Comparison of ENCODE assay signal across 14 mouse cellular contexts in genomic region chr12:113184945-113185344, GRCm38 (mm10). TPM values are rescaled to one million over a fixed set of nuclear protein-coding genes. Genes with fewer than 3 reads are reported as not detected.
DNase-seq lines count a peak whose midpoint lies in the region; ATAC-seq and TF ChIP-seq lines count a peak whose summit lies in the region.
"Had no signal": no experiment of that assay in that cellular context is flagged by ENCODE, and none has a peak within 500 bp of the region (broad histone marks: within the 10 kb centered on the region; RNA-seq: fewer than 3 reads in every experiment).

No protein-coding gene starts in this region.

- no peak overlapping the region for H3K4me3 ChIP-seq in heart, embryonic 11.5 days (ENCODE audit: low read depth, low read length)
- H3K4me3 ChIP-seq in hindbrain, embryonic 16.5 days (ENCODE audit: low read length) = no peak overlapping the region
- H3K4me3 ChIP-seq in midbrain, postnatal 0 days (ENCODE audit: low read depth, low read length) = peak overlapping the region; percentile 69; the same call in 1 of the 2 replicates

- H3K4me1 ChIP-seq in heart, embryonic 11.5 days (ENCODE audit: control insufficient read depth, insufficient read depth, low read length) = peaks cover 14% of the 10 kb centered on the region
- peaks cover 26% of the 10 kb centered on the region for H3K4me1 ChIP-seq in hindbrain, embryonic 16.5 days (ENCODE audit: control insufficient read depth, insufficient read depth, low read depth, low read length)
- peaks cover 11% of the 10 kb centered on the region for H3K4me1 ChIP-seq in midbrain, postnatal 0 days (ENCODE audit: insufficient read depth, low read length)

- H3K27ac ChIP-seq in heart, embryonic 11.5 days (ENCODE audit: low read depth, low read length) = no peak overlapping the region
- peak overlapping the region; percentile 49; the same call in 1 of the 2 replicates for H3K27ac ChIP-seq in hindbrain, embryonic 16.5 days (ENCODE audit: low read depth, low read length)
- H3K27ac ChIP-seq in midbrain, postnatal 0 days (ENCODE audit: low read depth, low read length) = no peak overlapping the region

- H3K36me3 ChIP-seq in heart, embryonic 11.5 days (ENCODE audit: control insufficient read depth, insufficient read depth, low read length) = no peaks in the 10 kb centered on the region
- peaks cover 16% of the 10 kb centered on the region for H3K36me3 ChIP-seq in hindbrain, embryonic 16.5 days (ENCODE audit: control insufficient read depth, insufficient read depth, low read length)
- peaks cover 17% of the 10 kb centered on the region for H3K36me3 ChIP-seq in midbrain, postnatal 0 days (ENCODE audit: insufficient read depth, low read length)

- ATAC-seq in heart, embryonic 11.5 days (replicated peaks; ENCODE audit: insufficient number of reproducible peaks, low FRiP score, low TSS enrichment) = no peak
- ATAC-seq in hindbrain, embryonic 16.5 days = no peak
- ATAC-seq in midbrain, postnatal 0 days (ENCODE audit: low FRiP score) = no peak
- ATAC-seq in megakaryocyte-erythroid progenitor cell, adult 5-6 weeks (replicated peaks; ENCODE audit: low FRiP score, low TSS enrichment, poor library complexity, severe bottlenecking) = no peak

- peak overlapping the region; percentile 93; the same call in 1 of the 2 replicates for H3K4me2 ChIP-seq in heart, embryonic 11.5 days
- H3K4me2 ChIP-seq in hindbrain, embryonic 16.5 days (ENCODE audit: low read length) = peak overlapping the region; percentile 96
- peak overlapping the region; percentile 95 for H3K4me2 ChIP-seq in midbrain, postnatal 0 days (ENCODE audit: low read depth, low read length, poor library complexity, severe bottlenecking)

- DNase-seq in heart, postnatal 4 days = no peak
- peak; percentile 20 for DNase-seq in thymus, postnatal 0 days (ENCODE audit: low spot score)
- no peak for DNase-seq in thymus, postnatal 14 days
- no peak for DNase-seq in midbrain, postnatal 0 days (ENCODE audit: low spot score)
- DNase-seq in ovary, postnatal 36 days (ENCODE audit: low spot score) = no peak
- DNase-seq: heart, adult 11 months; kidney, adult 2 months; layer of hippocampus, adult 9-11 months; lung, adult 2 months had no signal

- no peak for TF ChIP-seq CTCF in midbrain, postnatal 0 days (IDR thresholded peaks at IDR 0.05)

- H3K9ac ChIP-seq in heart, embryonic 11.5 days (ENCODE audit: low read depth, low read length) = no peak overlapping the region
- peak overlapping the region; percentile 95 for H3K9ac ChIP-seq in hindbrain, embryonic 16.5 days (ENCODE audit: low read depth, low read length)
- no peak overlapping the region; the same call in 1 of the 2 replicates for H3K9ac ChIP-seq in midbrain, postnatal 0 days (replicated peaks; ENCODE audit: low read length, poor library complexity, severe bottlenecking)

- peaks cover 46% of the 10 kb centered on the region for H3K27me3 ChIP-seq in heart, embryonic 11.5 days (ENCODE audit: control insufficient read depth, insufficient read depth, low read length)
- no peaks in the 10 kb centered on the region for H3K27me3 ChIP-seq in hindbrain, embryonic 16.5 days (replicated peaks; ENCODE audit: control insufficient read depth, insufficient read depth, low read length)
- H3K27me3 ChIP-seq in midbrain, postnatal 0 days (ENCODE audit: insufficient read depth, low read length) = no peaks in the 10 kb centered on the region

- H3K9me3 ChIP-seq in heart, embryonic 11.5 days (replicated peaks; ENCODE audit: control insufficient read depth, low read length) = no peaks in the 10 kb centered on the region
- H3K9me3 ChIP-seq in hindbrain, embryonic 16.5 days (ENCODE audit: control insufficient read depth, low read length) = peaks cover 4% of the 10 kb centered on the region
- no peaks in the 10 kb centered on the region for H3K9me3 ChIP-seq in midbrain, postnatal 0 days (ENCODE audit: low read length)

- WGBS in heart, embryonic 11.5 days (ENCODE audit: insufficient replicate concordance) = 53% methylated on average over 5 of the region's 5 CpGs
- 64% methylated on average over 5 of the region's 5 CpGs for WGBS in hindbrain, embryonic 16.5 days
- 62% methylated on average over 5 of the region's 5 CpGs for WGBS in midbrain, postnatal 0 days

RNA-seq across cellular contexts. Expression of gene Tmem121, which starts 0.8 kb away (rescaled TPM):
- 1.00 and 1.5 TPM in 2 replicates for polyA plus RNA-seq in heart, embryonic 11.5 days (2014; fragmentation: Nextera tagmentation; extraction: Ambion mirVana)
- total RNA-seq in heart, postnatal 4 days (2021) = 1 to 10 TPM; 1.4 to 1.5 TPM
- 35.5 and 37.2 TPM in 2 replicates for polyA plus RNA-seq in thymus, postnatal 0 days (2015; fragmentation: Nextera tagmentation; extraction: Ambion mirVana)
- 50.8 and 52.2 TPM in 2 replicates for polyA plus RNA-seq in hindbrain, embryonic 16.5 days (2015; fragmentation: Nextera tagmentation; extraction: Ambion mirVana)
- total RNA-seq in midbrain, postnatal 0 days (2014; rRNA removed) = 80.8 and 89.1 TPM in 2 replicates
- 63.6 and 67.5 TPM in 2 replicates for polyA plus RNA-seq in midbrain, postnatal 0 days (2015; fragmentation: Nextera tagmentation; extraction: Ambion mirVana)
- 0.22 and 0.74 TPM in 2 replicates for total RNA-seq in megakaryocyte-erythroid progenitor cell, adult 5-6 weeks (2014; fragmentation: Nextera tagmentation)
- not detected in 2 replicates for total RNA-seq in megakaryocyte-erythroid progenitor cell, adult 5-6 weeks (2017)
- total RNA-seq: CH12.LX; common myeloid progenitor, adult 5-6 weeks had no signal

RNA-seq across cellular contexts. Expression of gene Tedc1, which starts 28.7 kb away (rescaled TPM):
- 15.8 and 16.6 TPM in 2 replicates for polyA plus RNA-seq in heart, embryonic 11.5 days (2014; fragmentation: Nextera tagmentation; extraction: Ambion mirVana)
- total RNA-seq in heart, postnatal 4 days (2021) = 10 to 100 TPM in 1 of 2 experiments, 1 to 10 TPM in 1; 9.4 to 10.3 TPM
- 49.4 and 71.1 TPM in 2 replicates for polyA plus RNA-seq in thymus, postnatal 0 days (2015; fragmentation: Nextera tagmentation; extraction: Ambion mirVana)
- polyA plus RNA-seq in hindbrain, embryonic 16.5 days (2015; fragmentation: Nextera tagmentation; extraction: Ambion mirVana) = 14.5 and 18.3 TPM in 2 replicates
- 4.3 and 17.0 TPM in 2 replicates for total RNA-seq in midbrain, postnatal 0 days (2014; rRNA removed)
- polyA plus RNA-seq in midbrain, postnatal 0 days (2015; fragmentation: Nextera tagmentation; extraction: Ambion mirVana) = 8.8 and 8.9 TPM in 2 replicates
- total RNA-seq in megakaryocyte-erythroid progenitor cell, adult 5-6 weeks (2014; fragmentation: Nextera tagmentation) = 13.5 and 29.1 TPM in 2 replicates
- 10.7 and 15.7 TPM in 2 replicates for total RNA-seq in megakaryocyte-erythroid progenitor cell, adult 5-6 weeks (2017)

RNA-seq across cellular contexts. Expression of gene Crip1, which starts 38.8 kb away (rescaled TPM):
- 525 and 533 TPM in 2 replicates for polyA plus RNA-seq in heart, embryonic 11.5 days (2014; fragmentation: Nextera tagmentation; extraction: Ambion mirVana)
- total RNA-seq in heart, postnatal 4 days (2021) = 100 to 1,000 TPM; 301 to 312 TPM
- polyA plus RNA-seq in thymus, postnatal 0 days (2015; fragmentation: Nextera tagmentation; extraction: Ambion mirVana) = 2,725 and 3,094 TPM in 2 replicates
- 29.8 and 40.7 TPM in 2 replicates for polyA plus RNA-seq in hindbrain, embryonic 16.5 days (2015; fragmentation: Nextera tagmentation; extraction: Ambion mirVana)
- total RNA-seq in midbrain, postnatal 0 days (2014; rRNA removed) = 2.5 and 3.9 TPM in 2 replicates
- 25.0 and 26.0 TPM in 2 replicates for polyA plus RNA-seq in midbrain, postnatal 0 days (2015; fragmentation: Nextera tagmentation; extraction: Ambion mirVana)
- total RNA-seq in megakaryocyte-erythroid progenitor cell, adult 5-6 weeks (2014; fragmentation: Nextera tagmentation) = 248 and 286 TPM in 2 replicates
- total RNA-seq in megakaryocyte-erythroid progenitor cell, adult 5-6 weeks (2017) = 191 and 258 TPM in 2 replicates

RNA-seq across cellular contexts. Expression of gene Crip2, which starts 44.9 kb away (rescaled TPM):
- 1,118 and 1,169 TPM in 2 replicates for polyA plus RNA-seq in heart, embryonic 11.5 days (2014; fragmentation: Nextera tagmentation; extraction: Ambion mirVana)
- total RNA-seq in heart, postnatal 4 days (2021) = 1,000 to 10,000 TPM; 1,189 to 1,285 TPM
- 113 and 122 TPM in 2 replicates for polyA plus RNA-seq in thymus, postnatal 0 days (2015; fragmentation: Nextera tagmentation; extraction: Ambion mirVana)
- 342 and 346 TPM in 2 replicates for polyA plus RNA-seq in hindbrain, embryonic 16.5 days (2015; fragmentation: Nextera tagmentation; extraction: Ambion mirVana)
- 147 and 185 TPM in 2 replicates for total RNA-seq in midbrain, postnatal 0 days (2014; rRNA removed)
- polyA plus RNA-seq in midbrain, postnatal 0 days (2015; fragmentation: Nextera tagmentation; extraction: Ambion mirVana) = 317 and 336 TPM in 2 replicates
- 26.1 and 45.9 TPM in 2 replicates for total RNA-seq in megakaryocyte-erythroid progenitor cell, adult 5-6 weeks (2014; fragmentation: Nextera tagmentation)
- 11.6 and 18.2 TPM in 2 replicates for total RNA-seq in megakaryocyte-erythroid progenitor cell, adult 5-6 weeks (2017)

Comparison
In these comparisons a context has a peak if more than half of its experiments do, and no peak if none do; other contexts are left out.
1. RNA of gene Tmem121, which starts 0.8 kb away (polyA plus RNA-seq): 63.6 to 67.5 TPM in midbrain, postnatal 0 days, 50.8 to 52.2 TPM in hindbrain, embryonic 16.5 days and 35.5 to 37.2 TPM in thymus, postnatal 0 days; 1.00 to 1.5 TPM in heart, embryonic 11.5 days; every median in the first group is over 10 times any median in the second.
2. RNA of gene Crip1, which starts 38.8 kb away (polyA plus RNA-seq): 2,725 to 3,094 TPM in thymus, postnatal 0 days and 525 to 533 TPM in heart, embryonic 11.5 days; 29.8 to 40.7 TPM in hindbrain, embryonic 16.5 days and 25.0 to 26.0 TPM in midbrain, postnatal 0 days; every median in the first group is over 10 times any median in the second.
3. Peak in every context shown above with its lines, with median percentiles within 50 percentile points of each other: H3K4me2 ChIP-seq.